Mouse (Mus musculus) CH12.LX (cell line): ENCODE data around the gene Tasp1. TPM values are rescaled to one million over a fixed set of nuclear protein-coding genes. Genes with fewer than 3 reads are reported as not detected.

Experiments
- DNase-seq: peaks from one replicate; pipeline ENCODE4 v3.0.0-alpha.2; 2013; ENCODE audit errors: extremely low read depth
- H3K27ac ChIP-seq: 2 replicates; pipeline ENCODE4 v1.5.1; 2012; ENCODE audit warnings: low read depth, mild to moderate bottlenecking, control low read depth, moderate library complexity; ENCODE audit not compliant: insufficient read depth
- H3K27me3 ChIP-seq: replicated peaks from 2 replicates; pipeline ENCODE3; 2012; ENCODE audit warnings: inconsistent platforms
- H3K36me3 ChIP-seq, 2 experiments: replicated peaks in 1 of 2; 2 replicates each; pipeline versions ENCODE3 to v1.6.1; 2012; ENCODE audit warnings: inconsistent platforms in 1 of 2, low read length in 1 of 2, mild to moderate bottlenecking in 1 of 2, mixed read lengths in 1 of 2, moderate library complexity in 1 of 2; ENCODE audit not compliant: control insufficient read depth in 1 of 2, insufficient read depth in 1 of 2
- H3K4me1 ChIP-seq, 2 experiments: 2 replicates each; pipeline ENCODE4 v1.6.1; 2012; ENCODE audit warnings: inconsistent platforms in 1 of 2, moderate library complexity in 1 of 2; ENCODE audit not compliant: insufficient read depth in 2 of 2, control insufficient read depth in 1 of 2
- H3K4me2 ChIP-seq: 2 replicates; pipeline ENCODE4 v1.6.1; 2012; ENCODE audit warnings: low read depth, mild to moderate bottlenecking, control low read depth; ENCODE audit not compliant: poor library complexity, insufficient read depth, severe bottlenecking
- H3K4me3 ChIP-seq, 3 experiments: fragments of 150-350 bp in 1 of 3; sonication (generic) in 1 of 3; replicated peaks in 1 of 3; 2 replicates each; pipeline versions ENCODE3 to v1.5.1; 2011 to 2012; ENCODE audit warnings: low read depth in 2 of 3, low read length in 2 of 3, mild to moderate bottlenecking in 2 of 3, moderate library complexity in 2 of 3, control low read depth in 1 of 3, improper control_type of control experiment in 1 of 3, inconsistent platforms in 1 of 3, mixed read lengths in 1 of 3; ENCODE audit not compliant: poor library complexity in 1 of 3
- H3K79me2 ChIP-seq: replicated peaks from 2 replicates; pipeline ENCODE4 v1.6.1; 2012; ENCODE audit warnings: mild to moderate bottlenecking, moderate library complexity; ENCODE audit not compliant: control insufficient read depth, poor library complexity, insufficient read depth, severe bottlenecking; ENCODE audit errors: extremely low read depth
- H3K9ac ChIP-seq: 2 replicates; pipeline ENCODE4 v1.6.1; 2012; ENCODE audit warnings: low read depth, mild to moderate bottlenecking, control low read depth, moderate library complexity; ENCODE audit not compliant: insufficient read depth
- H3K9me3 ChIP-seq: replicated peaks from 2 replicates; pipeline ENCODE3; 2012; ENCODE audit warnings: low read length, inconsistent platforms, mixed read lengths
- CHD1 ChIP-seq: IDR thresholded peaks from 2 replicates; pipeline ENCODE4 v1.6.1; 2012; ENCODE audit warnings: low read depth, low read length, improper control_type of control experiment, inconsistent platforms
- CTCF ChIP-seq, 2 experiments: IDR thresholded peaks in 1 of 2; conservative IDR thresholded peaks in 1 of 2; 2 replicates each; pipeline ENCODE4 v1.5.1; 2011 to 2012; ENCODE audit warnings: low read depth in 2 of 2, low read length in 2 of 2, improper control_type of control experiment in 1 of 2, inconsistent platforms in 1 of 2, mild to moderate bottlenecking in 1 of 2, moderate library complexity in 1 of 2
- ELF1 ChIP-seq: IDR thresholded peaks from 2 replicates; pipeline ENCODE4 v1.6.1; 2014; ENCODE audit warnings: low read depth, mild to moderate bottlenecking, inconsistent platforms, low read length, improper control_type of control experiment
- EP300 ChIP-seq: IDR thresholded peaks from 2 replicates; pipeline ENCODE4 v1.6.1; 2011; ENCODE audit warnings: low read length, improper control_type of control experiment
- GABPA ChIP-seq: IDR thresholded peaks from 2 replicates; pipeline ENCODE4 v1.6.1; 2012; ENCODE audit warnings: low read depth, low read length, improper control_type of control experiment, inconsistent platforms; ENCODE audit not compliant: insufficient replicate concordance
- HCFC1 ChIP-seq: IDR thresholded peaks from 2 replicates; pipeline ENCODE4 v1.6.1; 2012; ENCODE audit warnings: low read depth, mild to moderate bottlenecking, inconsistent platforms, low read length, improper control_type of control experiment
- JUN ChIP-seq: IDR thresholded peaks from 2 replicates; pipeline ENCODE4 v1.6.1; 2011; ENCODE audit warnings: low read depth, mild to moderate bottlenecking, low read length, improper control_type of control experiment, moderate library complexity; ENCODE audit not compliant: insufficient read depth
- JUND ChIP-seq: conservative IDR thresholded peaks from 2 replicates; pipeline ENCODE4 v1.6.1; 2011; ENCODE audit warnings: low read depth, low read length, improper control_type of control experiment
- KAT2A ChIP-seq: IDR thresholded peaks from 2 replicates; pipeline ENCODE4 v1.6.1; 2012; ENCODE audit warnings: low read length, improper control_type of control experiment, inconsistent platforms; ENCODE audit not compliant: insufficient replicate concordance
- NRF1 ChIP-seq: IDR thresholded peaks from 2 replicates; pipeline ENCODE4 v1.6.1; 2014; ENCODE audit warnings: low read depth, mild to moderate bottlenecking, inconsistent platforms, low read length, improper control_type of control experiment, moderate library complexity
- PAX5 ChIP-seq: IDR thresholded peaks from 2 replicates; pipeline ENCODE4 v1.6.1; 2012; ENCODE audit warnings: low read length, inconsistent platforms, mixed read lengths
- RAD21 ChIP-seq: IDR thresholded peaks from 2 replicates; pipeline ENCODE4 v1.6.1; 2011; ENCODE audit warnings: low read depth, mild to moderate bottlenecking, low read length, improper control_type of control experiment, moderate library complexity
- SIN3A ChIP-seq: IDR thresholded peaks from 2 replicates; pipeline ENCODE4 v1.6.1; 2012; ENCODE audit warnings: low read length, improper control_type of control experiment, inconsistent platforms
- TBP ChIP-seq: conservative IDR thresholded peaks from 2 replicates; pipeline ENCODE4 v1.6.1; 2011; ENCODE audit warnings: low read depth, low read length, improper control_type of control experiment
- TCF12 ChIP-seq: IDR thresholded peaks from 2 replicates; pipeline ENCODE4 v1.6.1; 2014; ENCODE audit warnings: low read depth, mild to moderate bottlenecking, inconsistent platforms, low read length, improper control_type of control experiment
- UBTF ChIP-seq: IDR thresholded peaks from 2 replicates; pipeline ENCODE4 v1.6.1; 2012; ENCODE audit warnings: low read depth, mild to moderate bottlenecking, inconsistent platforms, low read length, improper control_type of control experiment, moderate library complexity
- USF1 ChIP-seq: IDR thresholded peaks from 2 replicates; pipeline ENCODE4 v1.6.1; 2014; ENCODE audit warnings: low read depth, mild to moderate bottlenecking, inconsistent platforms, low read length, improper control_type of control experiment
- USF2 ChIP-seq: conservative IDR thresholded peaks from 2 replicates; pipeline ENCODE4 v1.6.1; 2011; ENCODE audit warnings: low read depth, low read length, improper control_type of control experiment
- ZNF384 ChIP-seq: IDR thresholded peaks from 2 replicates; pipeline ENCODE4 v1.6.1; 2012; ENCODE audit warnings: low read depth, low read length, improper control_type of control experiment, inconsistent platforms
- dilution Hi-C: fragments of 300-500 bp; cut with MboI; formaldehyde crosslinking; loops from 2 replicates; pipeline ENCODE4 v1.14.3; 2020; ENCODE audit warnings: low sequenced_read_pairs; ENCODE audit not compliant: extremely low pct_unique_long_range_greater_than_20kb, extremely low pct_ligation_motif_present
- in situ Hi-C: fragments of 300-500 bp; cut with MboI; formaldehyde crosslinking; loops from 3 replicates; pipeline ENCODE4 v1.14.3; 2019; ENCODE audit warnings: low sequenced_read_pairs, low pct_ligation_motif_present, low pct_unique_long_range_greater_than_20kb, mixed read lengths
- polyA plus RNA-seq: library from polyadenylated mRNA; unstranded; fragments of >175 nt; gene quantifications from 2 replicates; pipeline ENCODE4 v1.2.1, GENCODE M21; 2012; ENCODE audit warnings: low read depth; ENCODE audit not compliant: insufficient read length
- total RNA-seq, 2 experiments: library from RNA; depleted of rRNA; stranded (reverse); fragments of 300-350 nt in 1 of 2; fragments of >200 nt in 1 of 2; gene quantifications; 2 replicates each; pipeline ENCODE4 v1.2.3; 2012 to 2014

Gene Tasp1
- total and polyA plus RNA-seq, 3 experiments: 28.8 to 64.5 (median 28.9) TPM

- H3K27ac ChIP-seq: no peak overlapping the region
- H3K9me3 ChIP-seq: no peaks in the 10 kb centered on the region
- H3K4me2 ChIP-seq: no peak overlapping the region
- peaks cover 9 to 24% of the 10 kb centered on the region in 2 experiments for H3K36me3 ChIP-seq
- in situ Hi-C loops: no loop called here
- no peaks in the 10 kb centered on the region for H3K79me2 ChIP-seq
- TF ChIP-seq CTCF (conservative IDR thresholded peaks at IDR 0.05 in 1 of 2, IDR thresholded peaks at IDR 0.05 in 1 of 2; ENCODE audit: low read depth in 2 of 2, low read length in 2 of 2) (no peak), EP300 (no peak), GABPA (no peak), KAT2A (no peak), PAX5 (no peak), SIN3A (no peak), USF2 (no peak), ZNF384 (no peak), HCFC1 (no peak)
- no peak overlapping the region for H3K9ac ChIP-seq
- no peak for DNase-seq
- dilution Hi-C loops: no loop called here
- H3K4me3 ChIP-seq: no peak overlapping the region
- no peaks in the 10 kb centered on the region for H3K4me1 ChIP-seq
- H3K27me3 ChIP-seq: no peaks in the 10 kb centered on the region
Observed at GRCm38 (mm10) chr2:139859424-139860132, 207.0 kb downstream of the Tasp1 start.

- Histone ChIP-seq H3K79me2 (no peaks in the 10 kb centered on the region), H3K9ac (no peak overlapping the region), H3K4me2 (no peak overlapping the region), H3K27me3 (no peaks in the 10 kb centered on the region), H3K36me3 (peaks cover 0 to 8% of the 10 kb centered on the region in 2 experiments), H3K27ac (no peak overlapping the region), H3K4me3 (no peak overlapping the region), H3K9me3 (no peaks in the 10 kb centered on the region), H3K4me1 (peaks cover 4 to 11% of the 10 kb centered on the region in 2 experiments)
- DNase-seq: peak; percentile 49
- no peak for TF ChIP-seq JUND
- no peak for TF ChIP-seq TCF12
- no peak for TF ChIP-seq PAX5
- no peak for TF ChIP-seq USF1
- TF ChIP-seq TBP: no peak
- TF ChIP-seq CHD1: no peak
- TF ChIP-seq UBTF: no peak
- TF ChIP-seq RAD21: no peak
- TF ChIP-seq JUN: no peak
- TF ChIP-seq ELF1: no peak
- TF ChIP-seq NRF1: no peak
- dilution Hi-C loops (no loop called here), in situ Hi-C loops (no loop called here)
Observed at GRCm38 (mm10) chr2:139849621-139850020, 217.0 kb downstream of the Tasp1 start.
